Mouse (Mus musculus) heart, embryonic 13.5 days (tissue): ENCODE data around the gene Polr2j. TPM values are rescaled to one million over a fixed set of nuclear protein-coding genes. Genes with fewer than 3 reads are reported as not detected.

Experiments
- ATAC-seq: fragments of 200-750 bp; cut with Nextera tagmentation; 2 replicates; pipeline ENCODE4 v1.8.0; 2017; ENCODE audit warnings: moderate TSS enrichment; ENCODE audit not compliant: insufficient number of reproducible peaks, low FRiP score, low TSS enrichment; ENCODE audit errors: extremely low read depth
- H3K27ac ChIP-seq: fragments of 300-500 bp; sonication (generic); replicated peaks from 2 replicates; pipeline ENCODE4 v1.5.1; 2015; ENCODE audit warnings: moderate library complexity, mild to moderate bottlenecking, inconsistent platforms
- H3K27me3 ChIP-seq: fragments of 300-500 bp; sonication (generic); replicated peaks from 2 replicates; pipeline ENCODE4 v1.6.1; 2015; ENCODE audit warnings: mild to moderate bottlenecking, inconsistent platforms
- H3K36me3 ChIP-seq: fragments of 300-500 bp; sonication (generic); 2 replicates; pipeline ENCODE4 v1.6.1; 2015; ENCODE audit warnings: mild to moderate bottlenecking, inconsistent platforms
- H3K4me1 ChIP-seq: fragments of 300-500 bp; sonication (generic); 2 replicates; pipeline ENCODE4 v1.6.1; 2015; ENCODE audit warnings: inconsistent platforms
- H3K4me2 ChIP-seq: fragments of 300-500 bp; sonication (generic); 2 replicates; pipeline ENCODE4 v1.6.1; 2015; ENCODE audit warnings: inconsistent platforms, mild to moderate bottlenecking, moderate library complexity
- H3K4me3 ChIP-seq: fragments of 300-500 bp; sonication (generic); 2 replicates; pipeline ENCODE4 v1.5.1; 2015; ENCODE audit warnings: moderate library complexity, mild to moderate bottlenecking, inconsistent platforms
- H3K9ac ChIP-seq: fragments of 300-500 bp; sonication (generic); 2 replicates; pipeline ENCODE4 v1.6.1; 2015; ENCODE audit warnings: inconsistent platforms, mild to moderate bottlenecking, moderate library complexity
- H3K9me3 ChIP-seq: fragments of 300-500 bp; sonication (generic); 2 replicates; pipeline ENCODE4 v1.6.1; 2016; ENCODE audit warnings: inconsistent platforms
- WGBS: fragments of 180-500 bp; shearing (Covaris S2); methylation state at CpG from one replicate; pipeline ENCODE4 v1.1.7; 2015; ENCODE audit warnings: mixed read lengths; 5-methylcytosine and 5-hydroxymethylcytosine counted together
- microRNA-seq: library from miRNA; unstranded; fragments of <30 nt; microRNA quantifications from one replicate; pipeline ENCODE4, GENCODE M21; 2016
- polyA plus RNA-seq: library from polyadenylated mRNA; unstranded; fragments of >200 nt; fragmentation: Nextera tagmentation; extraction: Ambion mirVana; gene quantifications from 2 replicates; pipeline ENCODE4 v1.2.1, GENCODE M21; 2015

Polr2j gene
- polyA plus RNA-seq, 1 experiment from 2014 or later: 139 TPM

- ATAC-seq: no peak
These were observed 53.4 kb downstream of the Polr2j start for GRCm38 (mm10) chr5:136169626-136170511.

DNA sequence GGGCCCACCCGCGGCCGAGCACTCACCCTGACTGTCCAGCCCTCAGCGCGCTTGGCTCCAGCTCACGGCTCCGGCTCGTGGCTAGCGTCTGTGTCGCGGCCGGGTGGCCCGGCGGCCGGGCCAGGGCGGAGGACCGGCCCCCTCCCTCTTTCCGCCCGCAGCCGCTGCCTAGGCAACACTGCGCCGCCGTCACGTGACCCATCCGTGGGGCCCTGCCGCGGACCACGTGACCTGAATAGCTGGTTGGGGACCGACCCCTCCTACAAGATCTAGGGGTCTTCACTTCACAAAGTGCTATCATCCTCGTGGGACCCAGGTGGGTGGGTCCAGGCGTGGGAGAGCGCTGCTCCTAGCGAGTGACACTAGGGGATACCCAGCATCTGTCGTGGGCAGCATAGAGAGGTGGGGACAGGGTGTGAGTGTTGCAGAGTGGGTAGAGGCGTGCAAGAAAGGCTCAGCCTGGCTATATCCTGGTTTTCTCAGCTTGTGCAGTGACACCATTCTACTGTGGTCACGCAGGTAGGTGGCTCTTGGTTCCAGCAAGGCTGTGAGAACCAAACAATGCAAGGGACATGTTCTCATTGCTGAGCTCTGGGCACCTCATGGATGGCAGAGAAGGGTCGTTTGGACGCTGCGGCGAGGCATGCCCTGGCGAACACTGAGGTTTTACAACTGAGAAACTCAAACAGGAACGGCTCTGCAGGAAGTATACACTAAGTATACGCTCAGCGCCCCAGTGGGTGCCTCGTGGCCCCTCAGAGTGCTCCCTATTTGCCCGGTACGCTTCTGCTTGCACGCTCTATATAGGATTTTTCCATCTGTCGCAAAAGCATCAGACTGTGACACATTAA lies 54.3 kb downstream of the Polr2j start, which contains the start of gene Orai2:
Orai2 (minus strand) TSS at position 202 of the 851 bp plus-strand sequence.
- 4% methylated on average over 47 of the region's 49 CpGs for WGBS
- Histone ChIP-seq H3K27me3 (peaks cover 12% of the 10 kb centered on the region), H3K36me3 (peaks cover 3% of the 10 kb centered on the region; the same call in 1 of the 2 replicates), H3K4me1 (peaks cover 21% of the 10 kb centered on the region), H3K9me3 (peaks cover 4% of the 10 kb centered on the region; the same call in 1 of the 2 replicates), H3K9ac (peak within 1 kb of the TSS; percentile 81), H3K4me3 (peak within 1 kb of the TSS; percentile 62), H3K27ac (peak within 1 kb of the TSS; percentile 40; the same call in 1 of the 2 replicates), H3K4me2 (peak within 1 kb of the TSS; percentile 95)
- ATAC-seq: peak; percentile 44

More at GRCm38 (mm10) chr5:136169626-136170511, 53.4 kb downstream of the Polr2j start:
- peaks cover 4% of the 10 kb centered on the region; the same call in 1 of the 2 replicates for H3K9me3 ChIP-seq
- peaks cover 3% of the 10 kb centered on the region; the same call in 1 of the 2 replicates for H3K36me3 ChIP-seq
- H3K4me2 ChIP-seq: peak overlapping the region; percentile 95
- peak overlapping the region; percentile 81 for H3K9ac ChIP-seq
- H3K27me3 ChIP-seq: peaks cover 12% of the 10 kb centered on the region
- H3K27ac ChIP-seq: peak overlapping the region; percentile 16; the same call in 1 of the 2 replicates
- H3K4me1 ChIP-seq: peaks cover 21% of the 10 kb centered on the region
- 13% methylated on average over 15 of the region's 15 CpGs for WGBS
- peak overlapping the region; percentile 62 for H3K4me3 ChIP-seq

- peak overlapping the region; percentile 81 for H3K9ac ChIP-seq
- peaks cover 21% of the 10 kb centered on the region for H3K4me1 ChIP-seq
- no peak for ATAC-seq
- H3K4me3 ChIP-seq: peak overlapping the region; percentile 62
- H3K27ac ChIP-seq: peak overlapping the region; percentile 40; the same call in 1 of the 2 replicates
- peaks cover 3% of the 10 kb centered on the region; the same call in 1 of the 2 replicates for H3K36me3 ChIP-seq
- peaks cover 4% of the 10 kb centered on the region; the same call in 1 of the 2 replicates for H3K9me3 ChIP-seq
- 34% methylated on average over 17 of the region's 17 CpGs for WGBS
- peak overlapping the region; percentile 95 for H3K4me2 ChIP-seq
- H3K27me3 ChIP-seq: peaks cover 12% of the 10 kb centered on the region
These were observed 55.2 kb downstream of the Polr2j start for GRCm38 (mm10) chr5:136171363-136172341.

Small RNAs within 50 kb of the gene (microRNA-seq; reads per million reads assigned to microRNA genes)
- not detected for gene Mir7035

Other genes starting within 250 kb of the Polr2j start
- gene Hspb1, start 228.7 kb upstream of the Polr2j start, polyA plus RNA-seq: 863 and 944 TPM in 2 replicates
- 157 and 163 TPM in 2 replicates for gene Ywhag, start 182.0 kb upstream of the Polr2j start, polyA plus RNA-seq
- 1.0 and 1.1 TPM in 2 replicates for gene Ssc4d, start 142.1 kb upstream of the Polr2j start, polyA plus RNA-seq
- 0.11 TPM in 1 of 2 replicates, not detected in the other for gene Zp3, start 136.5 kb upstream of the Polr2j start, polyA plus RNA-seq
- 23.0 and 23.9 TPM in 2 replicates for gene Dtx2, start 121.8 kb upstream of the Polr2j start, polyA plus RNA-seq
- gene Upk3b, start 78.1 kb upstream of the Polr2j start, polyA plus RNA-seq: 41.2 and 54.6 TPM in 2 replicates
- gene Upk3bl, start 62.1 kb upstream of the Polr2j start, polyA plus RNA-seq: 0.13 and 0.43 TPM in 2 replicates
- gene Rasa4, start 32.7 kb upstream of the Polr2j start, polyA plus RNA-seq: 1.6 TPM in 2 replicates
- 18.1 and 19.6 TPM in 2 replicates for gene Lrwd1, start 19.4 kb downstream of the Polr2j start, polyA plus RNA-seq
- gene Alkbh4, start 19.5 kb downstream of the Polr2j start, polyA plus RNA-seq: 13.1 and 13.9 TPM in 2 replicates
- gene Orai2, start 54.1 kb downstream of the Polr2j start, polyA plus RNA-seq: 2.0 and 2.7 TPM in 2 replicates
- gene Prkrip1, start 82.3 kb downstream of the Polr2j start, polyA plus RNA-seq: 35.1 and 43.4 TPM in 2 replicates
- 1.5 and 1.7 TPM in 2 replicates for gene Sh2b2, start 129.9 kb downstream of the Polr2j start, polyA plus RNA-seq